Mouse (Mus musculus) ZHBTc4 (cell line): ENCODE results near the gene Degs2.

ENCODE experiments used
- DNase-seq: peaks from one replicate; pipeline ENCODE4 v3.0.0-alpha.2; 2011; ENCODE audit warnings: low read depth, low spot score

Gene Degs2

DNA sequence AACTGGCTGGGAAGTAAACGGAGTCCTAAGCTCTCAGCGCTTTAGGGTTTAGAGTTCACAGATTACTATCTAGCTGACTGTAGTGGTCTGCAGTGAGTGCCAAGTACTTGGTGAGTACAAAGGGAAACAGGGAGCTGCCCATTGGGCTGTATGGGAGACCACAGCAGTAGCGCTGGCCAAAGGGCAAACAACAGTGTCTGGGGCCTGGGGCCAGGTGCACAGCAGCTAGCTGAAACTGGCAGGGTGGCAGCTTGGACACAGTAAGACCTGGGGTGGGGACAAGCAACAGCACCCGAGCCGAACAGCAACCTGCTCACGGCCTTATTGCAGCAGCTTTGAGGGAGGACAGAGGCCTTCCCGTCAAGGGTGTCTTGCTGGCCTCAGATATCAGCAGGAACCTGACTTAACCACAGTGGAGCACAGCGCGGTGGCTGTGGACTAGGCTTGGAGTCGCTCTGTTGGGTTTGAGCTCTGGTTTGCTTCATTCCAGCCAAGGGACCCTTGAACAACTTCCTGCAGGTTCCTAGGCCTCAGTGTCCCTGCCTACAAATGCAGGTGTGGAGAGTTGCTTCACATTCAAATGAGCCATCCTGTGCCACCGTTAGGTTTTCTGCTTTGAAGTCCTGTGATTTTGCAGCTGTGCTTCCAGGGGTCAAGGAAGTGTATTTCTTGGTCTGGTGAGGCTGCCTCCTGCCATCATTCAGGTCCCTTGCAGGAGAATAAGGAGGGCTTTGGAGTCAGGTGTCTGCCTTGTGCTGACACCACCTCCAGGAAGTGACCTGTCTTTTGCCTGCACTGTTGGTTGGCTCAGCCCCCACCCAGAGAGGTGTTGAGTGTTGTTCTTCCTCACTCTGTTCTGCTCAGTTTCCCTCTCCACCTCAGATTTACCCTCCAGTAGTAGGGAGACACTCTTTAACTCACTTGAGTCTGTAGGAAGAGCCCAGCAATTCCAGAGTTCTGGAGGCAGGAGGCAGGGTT is 48.5 kb downstream of the Degs2 start:
- DNase-seq = peak; percentile 69

DNA sequence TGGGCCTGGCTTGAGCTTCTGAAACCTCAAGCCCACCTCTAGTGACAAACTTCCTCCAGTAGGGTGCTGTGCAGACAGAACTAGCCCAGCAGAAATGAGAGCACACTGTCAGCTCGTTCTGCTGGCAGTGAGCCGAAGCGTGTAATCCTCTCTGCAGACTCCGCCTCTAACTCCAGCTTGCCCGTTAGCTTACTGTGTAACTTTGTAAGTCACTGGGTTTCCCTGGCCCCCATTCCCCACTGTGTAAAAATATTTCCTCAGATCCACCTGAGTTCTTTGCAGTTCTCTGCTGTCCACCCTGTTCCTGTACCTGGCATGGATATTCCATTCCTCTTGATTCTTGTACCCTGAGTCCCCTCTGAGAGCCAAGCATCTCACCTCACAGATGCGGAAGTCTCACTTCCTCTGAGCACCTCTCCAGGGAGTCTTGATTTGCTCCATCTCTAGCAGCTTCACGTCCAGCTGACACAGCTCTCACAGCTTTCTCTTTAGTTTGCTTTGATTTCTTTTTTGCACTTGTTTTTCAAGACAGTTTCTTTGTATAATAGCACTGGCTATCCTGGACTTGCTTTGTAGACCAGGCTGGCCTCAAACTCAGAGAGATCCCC is 51.0 kb downstream of the Degs2 start:
- DNase-seq = no peak

DNA sequence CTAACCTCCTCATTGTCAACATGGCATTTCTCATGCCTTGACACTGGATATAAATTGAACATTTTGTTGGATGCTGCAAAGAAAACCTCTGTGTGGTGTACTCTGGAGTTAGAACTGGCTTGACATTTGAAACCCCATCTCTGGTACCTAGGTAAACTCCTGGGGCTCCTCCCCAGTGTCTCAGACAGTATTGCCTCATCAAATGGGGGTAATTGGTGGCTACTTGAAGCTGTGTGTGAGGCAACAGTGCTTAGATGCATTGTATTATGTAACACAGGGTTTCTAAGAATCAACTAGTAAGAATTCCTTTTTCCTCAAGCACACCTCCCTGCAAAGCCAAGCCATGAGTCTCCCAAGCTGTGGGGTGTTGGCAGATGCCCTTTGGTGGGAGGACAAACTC is 54.3 kb downstream of the Degs2 start:
- no peak for DNase-seq

DNA sequence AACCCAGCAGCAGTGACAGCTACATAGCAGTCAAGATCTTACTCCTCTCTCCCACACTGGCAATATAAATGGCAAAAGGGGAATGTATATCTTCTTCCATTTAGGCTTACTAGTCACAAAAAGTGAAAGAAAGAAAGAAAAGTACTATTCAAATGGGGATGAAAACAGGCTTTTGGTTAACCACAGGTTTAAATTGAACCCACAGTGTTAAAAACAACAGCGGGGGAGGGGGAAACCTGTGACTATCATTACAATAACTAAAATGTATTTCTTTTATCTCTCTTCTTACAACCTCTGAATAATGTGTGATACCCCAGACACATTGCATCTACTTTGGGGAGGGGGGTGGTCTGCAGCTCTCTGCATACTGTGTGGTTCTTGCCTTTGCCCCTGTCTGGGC is 55.9 kb downstream of the Degs2 start:
- DNase-seq = no peak

DNA sequence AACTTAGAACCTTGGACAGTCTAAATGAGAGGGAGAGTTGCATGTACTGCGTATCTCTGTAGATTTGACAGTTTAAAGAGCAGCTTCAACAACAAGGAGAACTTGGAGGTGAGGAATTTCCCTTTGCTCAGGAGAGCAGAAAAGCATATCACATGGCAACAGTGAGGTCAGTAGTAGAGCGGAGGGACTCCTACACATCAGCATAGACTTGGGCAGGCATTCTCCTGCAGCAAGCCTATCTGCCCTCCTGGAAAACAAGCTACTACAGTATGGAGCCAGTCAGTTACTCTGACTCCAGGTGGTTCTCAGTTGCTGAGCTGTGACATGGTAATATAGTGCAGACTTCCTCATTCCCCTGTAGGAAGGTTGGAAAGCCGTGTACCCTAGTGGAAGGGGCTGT is 60.1 kb downstream of the Degs2 start:
- DNase-seq = no peak

DNA sequence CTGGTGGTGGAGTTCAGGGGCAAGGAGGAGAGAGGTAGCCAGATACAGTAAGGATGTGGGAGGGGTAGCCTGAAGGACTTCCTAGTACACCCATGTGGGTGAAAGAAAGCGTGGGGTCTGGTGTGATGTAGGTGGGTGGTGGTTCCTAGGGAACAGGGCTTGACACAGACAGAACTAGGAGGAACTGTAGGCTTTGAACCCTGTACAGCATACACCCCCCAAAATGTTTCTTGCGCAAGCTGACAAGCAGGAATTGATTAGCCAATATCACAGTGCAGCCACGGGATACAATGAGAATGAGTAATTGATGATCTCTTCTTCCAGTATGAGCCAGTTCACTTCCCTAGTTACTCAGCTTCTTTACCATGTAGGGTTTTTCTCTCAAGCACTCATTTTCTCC is 63.0 kb downstream of the Degs2 start:
- no peak for DNase-seq

DNA sequence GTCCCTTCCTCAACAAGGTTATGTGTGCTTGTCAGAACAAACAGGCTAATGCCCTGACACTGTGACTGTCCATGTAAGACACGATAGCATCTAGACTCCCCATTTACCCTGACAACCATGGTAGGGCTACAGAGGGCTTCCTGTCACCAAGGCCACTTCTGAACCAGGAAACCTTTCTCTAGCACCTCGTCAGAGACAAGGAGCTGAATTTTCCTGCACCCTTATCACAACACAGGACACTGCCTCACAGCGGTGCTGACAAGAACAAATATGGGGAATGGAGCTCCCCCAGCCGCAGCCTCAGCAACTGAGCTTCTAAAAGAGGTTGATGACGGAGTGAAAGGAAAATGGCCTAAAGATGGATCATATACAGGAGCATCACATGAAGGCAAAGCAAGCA is 64.7 kb downstream of the Degs2 start:
- no peak for DNase-seq

DNA sequence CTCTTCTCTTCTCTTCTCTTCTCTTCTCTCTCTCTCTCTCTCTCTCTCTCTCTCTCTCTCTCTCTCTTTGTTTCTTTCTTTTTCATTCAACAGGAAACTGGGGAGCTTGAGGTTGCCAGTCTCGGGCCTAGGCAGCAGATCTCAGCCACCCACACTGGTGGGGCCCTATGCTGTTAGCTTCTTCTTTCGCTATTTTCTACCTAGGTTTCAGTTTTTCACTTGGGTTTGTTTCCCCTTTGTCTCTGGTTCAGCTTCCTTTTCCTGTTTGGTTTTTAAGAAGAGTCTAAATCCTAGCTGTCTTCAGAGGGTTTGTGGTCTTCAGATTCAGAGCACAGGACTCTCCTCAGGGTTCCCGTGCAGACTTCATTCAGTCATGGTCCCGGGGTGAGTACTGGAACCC is 66.6 kb downstream of the Degs2 start:
- no peak for DNase-seq

DNA sequence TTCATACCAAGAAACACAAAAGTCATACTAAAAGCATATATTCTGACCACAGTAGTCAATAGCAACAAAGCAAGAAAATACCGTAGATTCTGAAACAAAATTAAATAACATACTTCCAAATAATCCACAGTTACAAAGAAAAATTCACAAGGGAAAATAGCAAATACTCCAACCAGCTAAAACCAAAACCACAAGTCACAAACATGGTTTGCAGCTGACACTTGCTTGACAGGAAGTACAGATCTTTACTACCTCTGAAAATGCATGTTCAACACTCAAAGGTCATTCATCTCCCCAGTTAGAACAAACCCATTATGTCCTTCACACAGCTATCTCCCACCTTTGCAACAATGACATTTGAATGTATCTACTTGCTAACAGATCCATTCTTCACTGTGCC is 68.1 kb downstream of the Degs2 start:
- DNase-seq = no peak

DNA sequence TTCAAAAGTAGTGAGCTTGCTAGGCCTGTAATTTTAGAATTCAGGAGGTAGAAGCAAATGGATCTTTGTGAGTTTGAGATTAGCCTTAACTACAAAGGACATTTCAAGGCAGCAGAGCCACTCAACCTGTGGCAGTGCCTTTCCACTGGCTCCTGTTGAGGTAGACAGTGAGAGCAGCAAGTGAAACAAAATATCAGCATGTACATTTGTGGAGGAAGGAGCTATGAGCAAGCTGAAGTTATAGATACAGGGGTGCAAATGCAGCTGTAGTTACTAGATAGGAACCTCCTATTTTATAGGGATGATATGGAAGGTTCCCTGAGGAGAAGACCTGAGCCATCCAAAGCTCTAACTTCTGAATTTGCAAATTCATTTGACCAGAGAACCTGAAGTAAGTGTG is 69.6 kb downstream of the Degs2 start:
- DNase-seq = no peak

DNA sequence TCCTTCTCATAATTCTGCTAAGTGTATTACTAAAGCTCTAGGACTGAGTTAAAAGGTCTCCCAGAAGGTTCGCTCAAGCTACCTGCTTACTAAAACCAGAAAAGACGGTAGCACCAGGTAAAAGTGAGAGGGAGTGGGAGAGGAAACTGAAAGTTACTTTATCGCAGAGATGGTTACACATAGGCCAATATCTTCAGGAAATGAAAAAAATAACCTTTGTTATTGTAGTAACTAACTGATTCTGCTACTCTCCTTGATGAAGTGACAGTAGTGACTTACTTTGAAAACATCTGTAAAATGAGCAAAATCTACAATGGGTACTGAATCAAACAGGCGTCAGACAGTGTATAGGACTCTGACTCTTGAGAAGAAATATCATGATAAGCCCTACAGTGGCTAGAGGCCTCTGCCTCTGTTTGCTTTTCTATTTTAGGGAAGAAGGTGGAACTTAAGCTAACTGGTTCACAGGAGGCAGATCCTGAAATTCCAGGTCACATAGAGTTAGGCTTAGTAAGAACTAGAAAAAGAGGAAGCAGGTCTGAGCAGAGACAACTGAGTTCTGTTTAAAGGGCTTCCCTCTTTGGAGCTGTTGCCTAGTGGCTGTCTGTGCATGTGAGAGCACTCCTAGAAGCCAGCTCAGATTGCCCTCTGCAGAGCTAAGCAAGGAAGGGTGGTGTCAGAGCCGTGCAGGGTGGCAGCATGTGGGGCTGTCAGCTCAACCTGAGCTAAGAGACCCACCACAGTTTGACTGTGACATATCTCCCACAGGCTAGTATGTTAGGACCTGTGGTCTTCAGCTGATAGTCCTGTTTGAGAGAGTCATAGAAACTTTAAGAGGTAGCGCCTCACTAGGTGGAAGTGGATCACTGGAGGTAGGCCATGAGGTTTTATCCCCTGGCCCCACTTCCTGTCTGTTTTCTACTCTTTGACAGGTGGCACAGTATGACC is 71.1 kb downstream of the Degs2 start:
- no peak for DNase-seq

DNA sequence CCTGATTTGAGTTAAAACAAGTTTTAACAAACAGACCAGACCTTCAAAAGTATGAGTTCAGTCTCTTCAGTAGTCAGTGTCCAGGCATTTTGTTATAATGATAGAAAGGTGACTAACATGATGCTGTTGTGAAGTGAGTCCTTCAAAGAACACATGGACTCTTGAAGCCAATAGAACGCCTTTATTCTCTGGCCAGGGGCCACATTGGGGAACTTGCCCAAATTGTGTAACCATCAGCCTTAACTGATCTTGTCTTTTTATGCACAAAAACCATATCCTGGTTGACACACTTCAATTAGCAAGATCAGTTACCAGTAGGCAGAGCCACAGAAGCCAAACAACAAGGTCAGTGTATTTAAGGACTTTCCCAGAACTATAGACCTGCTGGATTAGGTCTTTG is 72.6 kb downstream of the Degs2 start:
- DNase-seq = no peak
